Mouse (Mus musculus) heart, postnatal 0 days (tissue): ENCODE measurements at regions not wholly inside any gene's neighbourhood (a gene's known extent, or its start where the extent isn't known, plus 50 kb on each side); places are given as distances from the start of the nearest gene placed in this dataset.

Source experiments
- CTCF ChIP-seq: IDR thresholded peaks from 2 replicates; pipeline ENCODE4 v1.5.1; 2016; ENCODE audit warnings: antibody characterized with exemption, control low read depth, low read depth
- EP300 ChIP-seq: IDR thresholded peaks from 2 replicates; pipeline ENCODE4 v1.6.1; 2016; ENCODE audit warnings: antibody characterized with exemption, low read depth

DNA sequence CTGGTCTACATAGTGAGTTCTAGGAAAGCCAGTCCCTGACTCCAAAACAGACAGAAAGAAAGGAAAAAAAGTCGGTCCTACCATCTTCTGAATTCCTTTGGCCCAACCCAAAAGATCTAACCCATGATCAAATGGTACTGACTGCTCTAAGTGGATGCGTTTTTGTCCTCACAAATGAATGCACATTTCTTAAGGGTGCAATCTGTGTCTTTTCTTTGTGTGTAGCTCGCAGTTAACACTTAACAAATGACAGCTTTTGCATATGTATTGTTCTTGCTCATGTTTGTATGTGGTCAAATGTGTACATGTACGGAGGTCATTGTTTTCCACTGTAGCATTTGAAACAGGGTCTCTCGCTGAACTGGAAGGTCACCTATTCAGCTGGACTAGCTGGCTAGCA is 79.3 kb downstream of the Otx2 start:
- TF ChIP-seq EP300 (no peak), CTCF (no peak)
